Mouse (Mus musculus) megakaryocyte, embryonic 14.5 days (primary cell): ENCODE data around the gene Smco1. TPM values are rescaled to one million over a fixed set of nuclear protein-coding genes. Genes with fewer than 3 reads are reported as not detected.
"Not testable (repeated sequence)": the region's sequence is repeated elsewhere in the genome, so short reads cannot be mapped to it uniquely, and the experiment has no call there.

Experiments
- H3K27me3 ChIP-seq: replicated peaks from 2 replicates; pipeline ENCODE3; 2012; ENCODE audit warnings: inconsistent platforms
- H3K36me3 ChIP-seq: replicated peaks from 2 replicates; pipeline ENCODE3; 2012; ENCODE audit warnings: low read length, inconsistent platforms, mixed read lengths
- H3K4me1 ChIP-seq: 2 replicates; pipeline ENCODE4 v1.6.1; 2012; ENCODE audit warnings: inconsistent platforms
- H3K4me3 ChIP-seq: replicated peaks from 2 replicates; pipeline ENCODE3; 2012; ENCODE audit warnings: moderate library complexity, mild to moderate bottlenecking, inconsistent platforms
- H3K9me3 ChIP-seq: 2 replicates; pipeline ENCODE4 v1.6.1; 2012; ENCODE audit warnings: inconsistent platforms
- FLI1 ChIP-seq: IDR thresholded peaks from 2 replicates; pipeline ENCODE4 v1.6.1; 2012; ENCODE audit warnings: low read length, inconsistent platforms, mixed read lengths
- GATA1 ChIP-seq: IDR thresholded peaks from 3 replicates; pipeline ENCODE4 v1.6.1; 2012; ENCODE audit warnings: mixed read lengths, low read length, inconsistent platforms, borderline replicate concordance
- polyA plus RNA-seq: library from polyadenylated mRNA; stranded (reverse); fragments of >175 nt; gene quantifications from 2 replicates; pipeline ENCODE4 v1.2.3, GENCODE M21; 2012; ENCODE audit warnings: low replicate concordance; ENCODE audit not compliant: insufficient read depth

Smco1 gene
- polyA plus RNA-seq, 1 experiment = not detected

DNA sequence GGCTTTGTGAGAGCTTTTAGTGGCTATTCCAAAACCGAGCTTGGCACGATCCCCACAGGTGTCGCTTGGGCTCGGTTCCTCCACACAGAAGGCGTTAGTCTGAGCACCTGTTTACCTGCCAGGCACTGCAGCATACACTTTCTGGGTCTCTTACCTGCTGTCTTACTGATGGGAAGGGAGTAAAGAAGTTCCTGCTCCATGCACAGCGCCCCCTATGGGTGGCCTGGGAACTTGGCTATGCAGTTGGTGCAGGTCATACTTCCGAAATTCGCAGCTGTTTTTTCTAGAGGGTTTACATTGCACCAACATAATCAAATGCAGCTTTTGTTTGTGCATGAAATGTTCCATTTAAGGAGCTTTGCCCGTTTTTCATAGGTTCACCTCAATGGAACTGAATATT lies 2.1 kb downstream of the Smco1 start:
- no peak for TF ChIP-seq GATA1
- no peak for TF ChIP-seq FLI1
- no peaks in the 10 kb centered on the region for H3K27me3 ChIP-seq

DNA sequence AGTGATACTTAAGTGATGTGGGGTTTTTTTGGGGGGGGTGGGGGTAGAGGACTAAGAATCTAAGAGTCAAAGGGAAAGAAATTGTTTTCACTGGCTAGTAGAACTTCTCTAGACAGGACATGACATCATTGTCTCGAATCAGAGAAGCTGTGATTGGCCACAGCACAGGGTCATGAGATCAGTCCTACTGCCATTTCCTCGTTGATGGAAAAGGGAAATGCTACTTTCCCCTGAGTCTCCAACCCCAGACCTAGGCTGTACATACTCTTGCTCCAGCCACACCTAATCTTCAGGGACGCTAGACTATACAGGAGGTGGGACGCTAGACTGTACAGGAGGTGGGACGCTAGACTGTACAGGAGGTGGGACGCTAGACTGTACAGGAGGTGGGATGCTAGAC lies 3.8 kb downstream of the Smco1 start:
- H3K9me3 ChIP-seq = peaks cover under 1% of the 10 kb centered on the region; the same call in 1 of the 2 replicates
- peaks cover 6% of the 10 kb centered on the region for H3K36me3 ChIP-seq
- no peak overlapping the region for H3K4me3 ChIP-seq
- H3K27me3 ChIP-seq = no peaks in the 10 kb centered on the region
- H3K4me1 ChIP-seq = peaks cover 24% of the 10 kb centered on the region
- TF ChIP-seq GATA1 (no peak), FLI1 (no peak)

More for the DNA sequence above, 2.1 kb downstream of the Smco1 start:
- no peak overlapping the region for H3K4me3 ChIP-seq
- no peaks in the 10 kb centered on the region for H3K36me3 ChIP-seq
- no peaks in the 10 kb centered on the region for H3K9me3 ChIP-seq
- H3K4me1 ChIP-seq = peaks cover 19% of the 10 kb centered on the region

DNA sequence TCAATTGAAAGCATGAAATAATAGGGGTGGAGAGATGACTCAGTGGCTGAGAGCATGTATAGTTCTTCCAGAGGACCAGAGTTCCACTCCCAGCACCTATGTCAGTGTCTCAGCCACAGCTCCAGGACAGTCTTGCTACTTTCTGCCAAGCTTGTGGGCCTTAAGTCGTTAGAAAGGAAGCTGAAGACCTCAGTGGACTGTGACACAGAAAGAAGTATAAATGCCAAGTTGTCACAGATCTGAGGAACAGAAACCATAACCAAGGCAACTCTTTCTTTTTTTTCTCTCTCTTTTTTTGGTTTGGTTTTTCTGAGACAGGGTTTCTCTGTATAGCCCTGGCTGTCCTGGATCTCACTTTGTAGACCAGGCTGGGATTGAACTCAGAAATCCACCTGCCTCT lies 4.6 kb downstream of the Smco1 start:
- Histone ChIP-seq H3K4me1 (peaks cover 24% of the 10 kb centered on the region), H3K36me3 (peaks cover 12% of the 10 kb centered on the region), H3K9me3 (peaks cover 4% of the 10 kb centered on the region; the same call in 1 of the 2 replicates), H3K4me3 (no peak overlapping the region), H3K27me3 (no peaks in the 10 kb centered on the region)
- TF ChIP-seq GATA1 (no peak), FLI1 (no peak)

- Histone ChIP-seq H3K4me3 (peak within 1 kb of the TSS; percentile 97), H3K36me3 (peaks cover 26% of the 10 kb centered on the region), H3K9me3 (peaks cover 4% of the 10 kb centered on the region; the same call in 1 of the 2 replicates), H3K27me3 (no peaks in the 10 kb centered on the region), H3K4me1 (peaks cover 25% of the 10 kb centered on the region)
- TF ChIP-seq GATA1 (no peak), FLI1 (peak; percentile 67; the same call in 1 of the 2 replicates)
These were observed 6.3 kb downstream of the Smco1 start, which contains the start of gene Rnf168 for GRCm38 (mm10) chr16:32277308-32278256. Gene Rnf168, plus strand, starts transcription at chr16:32277459.

- TF ChIP-seq GATA1 = no peak
- no peak for TF ChIP-seq FLI1
- Histone ChIP-seq H3K36me3 (peaks cover 34% of the 10 kb centered on the region), H3K4me1 (peaks cover 30% of the 10 kb centered on the region), H3K9me3 (peaks cover 4% of the 10 kb centered on the region; the same call in 1 of the 2 replicates), H3K27me3 (no peaks in the 10 kb centered on the region), H3K4me3 (peak overlapping the region; percentile 97)
These were observed 7.1 kb downstream of the Smco1 start for GRCm38 (mm10) chr16:32278396-32278795.

GRCm38 (mm10) chr16:32280211-32280610 lies 8.9 kb downstream of the Smco1 start:
- H3K4me3 ChIP-seq = no peak overlapping the region

DNA sequence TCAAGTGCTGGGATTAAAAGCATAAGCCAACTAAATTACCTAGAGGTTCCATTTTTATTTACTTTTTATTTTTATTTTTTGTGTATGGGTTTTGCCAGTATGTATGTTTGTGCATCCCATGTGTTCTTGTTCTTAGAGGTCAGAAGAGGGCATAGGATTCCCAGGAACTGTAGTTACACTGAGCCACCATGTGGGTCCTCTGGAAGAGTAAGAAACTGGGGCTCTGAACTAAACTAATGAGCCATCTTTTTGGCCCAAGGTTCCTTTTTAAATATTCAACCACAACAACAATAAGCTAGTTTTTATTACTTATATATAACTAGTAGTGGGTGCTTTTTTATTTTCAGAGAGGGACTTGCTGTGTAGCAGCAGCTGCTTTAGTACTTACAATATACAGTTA lies 11.3 kb downstream of the Smco1 start:
- Histone ChIP-seq H3K36me3 (peaks cover 75% of the 10 kb centered on the region), H3K27me3 (no peaks in the 10 kb centered on the region), H3K4me3 (no peak overlapping the region), H3K4me1 (peaks cover 22% of the 10 kb centered on the region), H3K9me3 (peaks cover 4% of the 10 kb centered on the region; the same call in 1 of the 2 replicates)
- TF ChIP-seq FLI1 (no peak), GATA1 (no peak)

More at GRCm38 (mm10) chr16:32280211-32280610, 8.9 kb downstream of the Smco1 start:
- no peak for TF ChIP-seq GATA1
- no peak for TF ChIP-seq FLI1
- Histone ChIP-seq H3K4me1 (peaks cover 34% of the 10 kb centered on the region), H3K9me3 (peaks cover 4% of the 10 kb centered on the region; the same call in 1 of the 2 replicates), H3K36me3 (peaks cover 53% of the 10 kb centered on the region), H3K27me3 (no peaks in the 10 kb centered on the region)

GRCm38 (mm10) chr16:32291821-32292220 lies 20.6 kb downstream of the Smco1 start:
- Histone ChIP-seq H3K4me3 (no peak overlapping the region), H3K9me3 (no peaks in the 10 kb centered on the region), H3K36me3 (peaks cover 56% of the 10 kb centered on the region), H3K27me3 (no peaks in the 10 kb centered on the region), H3K4me1 (no peaks in the 10 kb centered on the region)
- TF ChIP-seq GATA1 (no peak), FLI1 (no peak)

GRCm38 (mm10) chr16:32299617-32300016 lies 28.3 kb downstream of the Smco1 start:
- H3K4me3 ChIP-seq, H3K9me3 ChIP-seq, H3K27me3 ChIP-seq, H3K4me1 ChIP-seq: not testable (repeated sequence)
- peaks cover 60% of the 10 kb centered on the region for H3K36me3 ChIP-seq

- Histone ChIP-seq H3K27me3 (no peaks in the 10 kb centered on the region), H3K9me3 (no peaks in the 10 kb centered on the region), H3K4me3 (no peak overlapping the region), H3K4me1 (peaks cover 5% of the 10 kb centered on the region; the same call in 1 of the 2 replicates), H3K36me3 (peaks cover 38% of the 10 kb centered on the region)
- no peak for TF ChIP-seq GATA1
- TF ChIP-seq FLI1 = no peak
These were observed 31.8 kb downstream of the Smco1 start for GRCm38 (mm10) chr16:32303046-32303445.
